Mouse (Mus musculus) cerebellum, adult 2 months (tissue): ENCODE measurements around the gene Ankrd12. TPM values are rescaled to one million over a fixed set of nuclear protein-coding genes. Genes with fewer than 3 reads are reported as not detected.
"Not testable (repeated sequence)": the region's sequence is repeated elsewhere in the genome, so short reads cannot be mapped to it uniquely, and the experiment has no call there.

Experiments
- DNase-seq, 2 experiments: peaks; one replicate each; pipeline ENCODE4 v3.0.0; 2021
- H3K27ac ChIP-seq: fragments of 200-500 bp; 2 replicates; pipeline ENCODE4 v1.5.1; 2012; ENCODE audit warnings: low read length, control low read depth, inconsistent platforms; ENCODE audit not compliant: insufficient read depth
- H3K27me3 ChIP-seq: fragments of 200-500 bp; 2 replicates; pipeline ENCODE4 v1.6.1; 2012; ENCODE audit warnings: inconsistent platforms, mild to moderate bottlenecking, low read length, moderate library complexity; ENCODE audit not compliant: control insufficient read depth, insufficient read depth
- H3K4me1 ChIP-seq: fragments of 200-500 bp; 2 replicates; pipeline ENCODE4 v1.6.1; 2011; ENCODE audit warnings: low read length; ENCODE audit not compliant: control insufficient read depth, insufficient read depth
- H3K4me3 ChIP-seq: fragments of 200-500 bp; replicated peaks from 2 replicates; pipeline ENCODE3; 2011; ENCODE audit warnings: mild to moderate bottlenecking, low read depth, low read length, control low read depth; ENCODE audit not compliant: insufficient read depth
- CTCF ChIP-seq: fragments of 200-500 bp; IDR thresholded peaks from 2 replicates; pipeline ENCODE4 v1.5.1; 2011; ENCODE audit warnings: low read depth, mild to moderate bottlenecking, control low read depth, low read length, moderate library complexity, borderline replicate concordance; ENCODE audit not compliant: insufficient read depth
- POLR2A ChIP-seq: fragments of 200-500 bp; IDR thresholded peaks from 2 replicates; pipeline ENCODE4 v1.6.1; 2011; ENCODE audit warnings: low read length, control low read depth, borderline replicate concordance; ENCODE audit not compliant: insufficient read depth
- WGBS: fragments of 180-500 bp; shearing (Covaris S2); methylation state at CpG from one replicate; pipeline ENCODE4 v1.1.7; 2018; 5-methylcytosine and 5-hydroxymethylcytosine counted together
- polyA plus RNA-seq: library from polyadenylated mRNA; depleted of rRNA; stranded (reverse); fragments of >200 nt; gene quantifications from 2 replicates; pipeline ENCODE4 v1.2.3, GENCODE M21; 2012

Ankrd12 gene
- polyA plus RNA-seq, 1 experiment, result 25.5 TPM

DNA sequence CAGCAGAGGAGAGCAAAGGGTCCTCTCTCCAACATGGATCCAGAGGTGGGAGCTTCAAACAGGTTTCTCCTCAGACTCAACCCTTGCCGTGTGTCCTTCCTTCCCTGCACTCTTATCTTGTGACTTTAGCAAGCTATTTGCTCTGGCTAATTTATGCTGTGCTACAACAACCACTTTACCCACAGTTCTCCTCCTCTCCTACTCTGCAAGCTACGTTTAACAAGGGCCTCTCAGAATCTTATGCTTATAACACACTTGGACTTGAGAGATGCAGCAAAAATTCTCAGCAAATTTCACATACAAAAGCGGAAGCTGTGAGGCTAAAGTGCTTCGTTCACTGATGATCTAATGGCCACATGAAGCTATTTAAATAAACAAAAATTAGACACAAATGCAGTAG, 23.5 kb downstream of the Ankrd12 start:
- H3K4me3 ChIP-seq, result no peak overlapping the region
- no peak overlapping the region for H3K27ac ChIP-seq
- 70% methylated on average over 4 of the region's 4 CpGs for WGBS
- H3K4me1 ChIP-seq, result peaks cover 5% of the 10 kb centered on the region; the same call in 1 of the 2 replicates
- TF ChIP-seq CTCF (no peak), POLR2A (no peak)
- H3K27me3 ChIP-seq, result no peaks in the 10 kb centered on the region
- DNase-seq, result no peak

DNA sequence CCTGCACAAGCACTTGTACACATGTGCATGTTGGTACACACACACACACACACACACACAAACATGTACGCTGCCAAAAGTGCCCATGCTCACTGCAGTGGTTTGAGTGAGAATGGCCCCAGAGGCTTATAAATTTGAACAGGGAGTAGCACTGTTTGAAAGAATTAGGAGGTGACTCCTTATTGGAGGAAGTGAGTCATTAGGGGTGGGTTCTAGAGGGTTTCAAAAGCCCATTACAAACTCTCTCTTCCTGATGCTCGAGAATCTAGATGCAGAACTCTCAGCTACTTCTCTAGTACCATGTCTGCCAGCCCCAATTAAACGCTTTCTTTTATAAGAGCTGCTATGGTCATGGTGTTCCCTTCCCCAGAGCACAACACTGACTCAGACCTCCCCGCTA, 28.1 kb downstream of the Ankrd12 start:
- 91% methylated on average over 4 of the region's 4 CpGs for WGBS
- Histone ChIP-seq H3K27me3 (no peaks in the 10 kb centered on the region), H3K4me3 (no peak overlapping the region), H3K27ac (no peak overlapping the region), H3K4me1 (peaks cover 3% of the 10 kb centered on the region; the same call in 1 of the 2 replicates)
- no peak for DNase-seq
- no peak for TF ChIP-seq POLR2A
- TF ChIP-seq CTCF, result no peak

DNA sequence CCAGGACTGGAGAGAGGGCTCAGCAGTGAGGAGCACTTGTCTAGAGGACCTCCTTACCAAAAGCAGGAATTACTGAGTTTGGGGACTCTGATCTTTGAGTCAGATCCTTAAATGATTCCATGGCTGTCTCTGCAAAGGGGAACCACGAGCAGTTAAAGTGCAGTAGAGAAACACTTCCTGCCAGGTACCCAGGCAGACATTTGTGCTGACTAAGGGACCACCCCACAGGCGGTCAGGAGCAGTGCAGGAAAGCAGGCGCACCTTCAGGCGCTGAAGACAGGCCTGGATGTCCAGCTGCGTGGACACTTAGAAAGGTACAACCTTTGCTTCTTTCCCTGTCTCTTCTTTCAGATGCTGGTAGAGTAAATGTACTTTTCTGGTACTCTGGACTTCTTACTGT, 28.7 kb downstream of the Ankrd12 start:
- 76% methylated on average over 5 of the region's 5 CpGs for WGBS

DNA sequence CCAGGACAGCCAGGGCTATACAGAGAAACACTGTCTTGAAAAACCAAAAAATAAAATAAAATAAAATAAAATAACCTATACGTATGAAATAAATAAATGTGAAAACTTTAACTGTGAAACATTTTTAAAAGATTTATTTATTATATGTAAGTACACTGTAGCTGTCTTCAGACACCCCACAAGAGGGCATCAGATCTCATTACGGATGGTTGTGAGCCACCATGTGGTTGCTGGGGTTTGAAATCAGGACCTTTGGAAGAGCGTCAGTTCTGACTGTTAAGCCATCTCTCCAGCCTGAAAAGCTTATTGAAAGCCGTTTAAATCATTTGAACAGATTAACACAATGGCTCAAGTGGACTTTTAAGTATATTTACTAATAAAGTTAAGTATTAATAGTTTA, 33.2 kb downstream of the Ankrd12 start:
- H3K27ac ChIP-seq, DNase-seq, H3K4me3 ChIP-seq, H3K27me3 ChIP-seq, H3K4me1 ChIP-seq: not testable (repeated sequence)
- WGBS, result 90% methylated on average over 4 of the region's 4 CpGs

More for the DNA sequence above, 28.7 kb downstream of the Ankrd12 start:
- Histone ChIP-seq H3K27me3 (no peaks in the 10 kb centered on the region), H3K4me3 (no peak overlapping the region), H3K27ac (no peak overlapping the region), H3K4me1 (no peaks in the 10 kb centered on the region)
- no peak for TF ChIP-seq CTCF
- TF ChIP-seq POLR2A, result no peak
- no peak for DNase-seq

DNA sequence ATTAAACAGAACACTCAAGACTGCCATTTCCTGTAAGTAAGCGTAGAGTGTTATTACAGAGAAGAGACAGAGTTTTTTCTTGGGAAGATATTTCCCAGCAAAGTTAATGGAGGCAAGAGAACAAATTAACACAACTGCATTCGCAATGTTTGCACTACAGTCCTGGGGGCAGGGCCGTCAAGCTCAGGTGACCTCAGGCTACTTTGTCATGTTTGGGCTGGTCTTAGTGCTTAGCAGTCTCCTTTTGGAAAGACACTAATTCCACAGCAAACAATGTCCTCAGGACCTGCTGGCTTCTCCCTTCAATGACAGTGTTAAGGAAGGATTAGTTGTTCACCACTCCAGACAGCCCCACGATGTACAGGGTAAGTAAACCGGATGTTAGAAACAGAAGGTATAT, 35.9 kb downstream of the Ankrd12 start:
- WGBS, result 94% methylated on average over 5 of the region's 5 CpGs
- TF ChIP-seq CTCF (no peak), POLR2A (no peak)
- H3K4me1 ChIP-seq, result no peaks in the 10 kb centered on the region
- no peak for DNase-seq
- H3K27ac ChIP-seq, result no peak overlapping the region
- no peaks in the 10 kb centered on the region for H3K27me3 ChIP-seq
- H3K4me3 ChIP-seq, result no peak overlapping the region

DNA sequence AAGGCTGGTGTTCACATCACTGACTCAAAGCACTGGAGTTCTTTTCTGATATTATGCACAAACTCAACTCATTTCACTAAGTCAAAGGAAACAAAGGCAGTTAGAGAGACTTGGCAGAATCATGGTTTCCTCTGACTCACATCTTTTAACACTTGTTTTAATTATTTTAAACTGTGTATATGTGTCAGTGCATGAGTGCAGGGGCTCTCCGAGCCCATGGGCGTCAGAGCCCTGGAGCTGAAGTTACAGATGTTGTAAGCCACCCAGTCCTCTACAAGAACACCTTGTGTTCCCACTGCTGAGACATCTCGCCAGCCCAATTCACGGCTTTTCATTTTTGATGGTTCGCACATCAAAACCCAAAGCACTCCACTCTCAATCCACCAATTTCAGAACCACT, 43.6 kb downstream of the Ankrd12 start:
- Histone ChIP-seq H3K27ac (no peak overlapping the region), H3K4me3 (no peak overlapping the region), H3K4me1 (no peaks in the 10 kb centered on the region), H3K27me3 (no peaks in the 10 kb centered on the region)
- WGBS, result 93% methylated on average over 5 of the region's 5 CpGs
- DNase-seq, result no peak
- TF ChIP-seq CTCF, result no peak
- no peak for TF ChIP-seq POLR2A

DNA sequence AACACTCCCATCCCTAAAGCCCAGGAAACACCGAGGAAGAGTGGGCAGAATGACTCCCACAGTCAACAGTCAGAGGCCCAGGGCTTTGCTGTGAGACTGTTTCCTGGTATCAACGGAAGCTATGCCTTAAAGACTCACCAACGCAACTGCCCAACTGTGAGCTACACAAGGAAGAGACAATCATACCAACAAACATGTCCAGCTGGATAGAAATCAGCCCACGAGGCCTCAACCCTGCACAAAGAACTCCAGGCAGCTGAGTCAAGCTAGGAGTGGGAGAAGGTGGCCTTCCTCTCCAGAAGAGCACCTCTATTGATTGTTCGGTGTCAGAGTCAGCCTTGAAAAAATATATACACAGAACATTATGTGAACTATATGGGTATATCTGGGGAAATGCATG, 44.9 kb downstream of the Ankrd12 start:
- TF ChIP-seq CTCF (no peak), POLR2A (no peak)
- no peaks in the 10 kb centered on the region for H3K27me3 ChIP-seq

DNA sequence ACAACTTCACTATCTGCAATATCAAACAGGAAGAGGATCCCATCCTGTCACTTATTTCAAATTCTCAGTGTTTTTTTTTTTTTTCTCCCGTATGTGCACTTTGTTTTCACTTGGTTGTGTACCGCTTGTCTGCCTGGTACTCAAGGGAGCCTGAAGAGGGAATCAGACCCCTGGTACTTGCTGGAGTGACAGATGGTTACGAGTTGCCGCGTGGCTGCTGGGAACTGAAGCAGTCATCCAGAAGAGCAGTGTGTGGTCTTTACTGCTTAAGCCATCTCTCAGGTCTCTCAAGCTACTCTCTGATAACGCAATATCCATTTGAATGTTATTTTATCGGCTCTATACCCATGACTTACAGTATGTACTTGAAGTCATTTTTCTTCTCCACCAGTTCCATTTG, 52.7 kb downstream of the Ankrd12 start:
- Histone ChIP-seq H3K27ac (no peak overlapping the region), H3K27me3 (no peaks in the 10 kb centered on the region), H3K4me3 (no peak overlapping the region), H3K4me1 (no peaks in the 10 kb centered on the region)
- peak in 1 of 2 experiments; percentile 17 for DNase-seq
- no peak for TF ChIP-seq CTCF
- TF ChIP-seq POLR2A, result no peak
- WGBS, result 21% methylated on average over 7 of the region's 7 CpGs

More for the DNA sequence above, 44.9 kb downstream of the Ankrd12 start:
- no peak overlapping the region for H3K27ac ChIP-seq
- WGBS, result 91% methylated on average over 5 of the region's 5 CpGs
- H3K4me1 ChIP-seq, result no peaks in the 10 kb centered on the region
- H3K4me3 ChIP-seq, result no peak overlapping the region
- DNase-seq, result no peak

DNA sequence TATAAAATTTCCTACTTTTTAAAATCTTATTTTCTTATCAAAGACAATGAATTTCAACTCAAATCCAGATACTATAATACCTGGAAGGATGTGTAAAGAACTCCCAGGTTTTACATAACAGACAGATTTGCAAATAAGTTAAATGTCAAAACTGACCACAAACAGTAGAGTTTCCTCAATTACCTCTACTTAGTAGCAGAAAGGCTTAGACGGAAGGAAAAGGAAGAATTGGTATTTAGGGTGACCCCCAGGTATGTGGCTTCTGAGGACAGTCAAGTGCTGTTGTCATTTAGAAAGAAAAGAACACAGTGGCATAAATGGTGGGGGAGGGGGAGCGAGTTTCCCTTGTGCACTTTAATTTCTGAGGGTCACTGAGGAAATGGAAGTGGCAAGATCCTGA, 65.1 kb downstream of the Ankrd12 start:
- TF ChIP-seq CTCF (no peak), POLR2A (no peak)
- H3K27ac ChIP-seq, result no peak overlapping the region
- H3K27me3 ChIP-seq, result no peaks in the 10 kb centered on the region
- no peak for DNase-seq
- WGBS, result 82% methylated on average over 2 of the region's 2 CpGs
- no peak overlapping the region for H3K4me3 ChIP-seq
- H3K4me1 ChIP-seq, result no peaks in the 10 kb centered on the region
